Mouse (Mus musculus) embryonic fibroblast, embryonic 13.5 days (primary cell): ENCODE data around the gene Gm20458. TPM values are rescaled to one million over a fixed set of nuclear protein-coding genes. Genes with fewer than 3 reads are reported as not detected.

Source experiments
- H3K27ac ChIP-seq: 2 replicates; pipeline ENCODE4 v1.5.1; 2012; ENCODE audit warnings: low read length, control low read depth, inconsistent platforms; ENCODE audit not compliant: insufficient read depth
- H3K4me1 ChIP-seq: 2 replicates; pipeline ENCODE4 v1.6.1; 2011; ENCODE audit warnings: low read length; ENCODE audit not compliant: control insufficient read depth, insufficient read depth
- H3K4me3 ChIP-seq: 2 replicates; pipeline ENCODE4 v1.5.1; 2011; ENCODE audit warnings: mild to moderate bottlenecking, control low read depth, low read length; ENCODE audit not compliant: insufficient read depth
- CTCF ChIP-seq: IDR thresholded peaks from 2 replicates; pipeline ENCODE4 v1.5.1; 2011; ENCODE audit warnings: mild to moderate bottlenecking, control low read depth, low read length, moderate library complexity, borderline replicate concordance; ENCODE audit not compliant: insufficient read depth
- POLR2A ChIP-seq: IDR thresholded peaks from 2 replicates; pipeline ENCODE4 v1.6.1; 2011; ENCODE audit warnings: low read depth, mild to moderate bottlenecking, control low read depth, low read length, moderate library complexity
- polyA plus RNA-seq: library from polyadenylated mRNA; stranded (reverse); fragments of >200 nt; gene quantifications from 2 replicates; pipeline ENCODE4 v1.2.4, GENCODE M21; 2011; ENCODE audit warnings: low read depth; ENCODE audit not compliant: missing spikeins, insufficient read length

Gm20458 gene
- polyA plus RNA-seq, 1 experiment: 4.1 TPM

GRCm38 (mm10) chr2:164528557-164528956 is 67.8 kb downstream of the Gm20458 start:
- Histone ChIP-seq H3K4me3 (no peak overlapping the region), H3K27ac (no peak overlapping the region), H3K4me1 (no peaks in the 10 kb centered on the region)
- no peak for TF ChIP-seq CTCF

- no peak for TF ChIP-seq POLR2A
- peak; percentile 64; the same call in 1 of the 2 replicates for TF ChIP-seq CTCF
- Histone ChIP-seq H3K4me3 (no peak overlapping the region), H3K27ac (no peak overlapping the region)
Observed at GRCm38 (mm10) chr2:164531169-164531568, 70.4 kb downstream of the Gm20458 start.

GRCm38 (mm10) chr2:164534315-164534714 is 73.5 kb downstream of the Gm20458 start:
- TF ChIP-seq POLR2A: no peak
- TF ChIP-seq CTCF: no peak
- Histone ChIP-seq H3K4me1 (no peaks in the 10 kb centered on the region), H3K27ac (no peak overlapping the region), H3K4me3 (no peak overlapping the region)

More at GRCm38 (mm10) chr2:164531169-164531568, 70.4 kb downstream of the Gm20458 start:
- H3K4me1 ChIP-seq: no peaks in the 10 kb centered on the region

- Histone ChIP-seq H3K4me3 (no peak overlapping the region), H3K4me1 (no peaks in the 10 kb centered on the region), H3K27ac (no peak overlapping the region)
- TF ChIP-seq CTCF: no peak
- no peak for TF ChIP-seq POLR2A
Observed at GRCm38 (mm10) chr2:164537003-164537402, 76.2 kb downstream of the Gm20458 start.

Other genes starting within 250 kb of the Gm20458 start
- gene Wfdc15b, start 239.3 kb upstream of the Gm20458 start, polyA plus RNA-seq: not detected in 2 replicates
- not detected in 2 replicates for gene Svs2, start 222.5 kb upstream of the Gm20458 start, polyA plus RNA-seq
- gene Svs3b, start 204.3 kb upstream of the Gm20458 start, polyA plus RNA-seq: not detected in 2 replicates
- not detected in 2 replicates for gene Svs4, start 182.5 kb upstream of the Gm20458 start, polyA plus RNA-seq
- not detected in 2 replicates for gene Svs3a, start 171.7 kb upstream of the Gm20458 start, polyA plus RNA-seq
- not detected in 2 replicates for gene Svs6, start 144.2 kb upstream of the Gm20458 start, polyA plus RNA-seq
- not detected in 2 replicates for gene Svs5, start 128.2 kb upstream of the Gm20458 start, polyA plus RNA-seq
- gene Slpi, start 71.9 kb upstream of the Gm20458 start, polyA plus RNA-seq: 0.90 TPM in 1 of 2 replicates, not detected in the other
- not detected in 2 replicates for gene Rbpjl, start 57.8 kb upstream of the Gm20458 start, polyA plus RNA-seq
- 0.18 and 3.1 TPM in 2 replicates for gene Matn4, start 55.8 kb upstream of the Gm20458 start, polyA plus RNA-seq
- 242 and 248 TPM in 2 replicates for gene Sdc4, start 17.1 kb upstream of the Gm20458 start, polyA plus RNA-seq
- 23.1 and 23.6 TPM in 2 replicates for gene Sys1, start 4.0 kb upstream of the Gm20458 start, polyA plus RNA-seq
- gene Trp53tg5, start 12.8 kb downstream of the Gm20458 start, polyA plus RNA-seq: not detected in 2 replicates
- gene Dbndd2, start 25.1 kb downstream of the Gm20458 start, polyA plus RNA-seq: 13.8 and 19.0 TPM in 2 replicates
- gene Pigt, start 36.6 kb downstream of the Gm20458 start, polyA plus RNA-seq: 59.6 and 66.3 TPM in 2 replicates
- not detected in 2 replicates for gene Wfdc2, start 101.4 kb downstream of the Gm20458 start, polyA plus RNA-seq
- not detected in 2 replicates for gene Spint3, start 112.5 kb downstream of the Gm20458 start, polyA plus RNA-seq
- gene Wfdc6a, start 124.5 kb downstream of the Gm20458 start, polyA plus RNA-seq: not detected in 2 replicates
- not detected in 2 replicates for gene Eppin, start 132.6 kb downstream of the Gm20458 start, polyA plus RNA-seq
- gene Wfdc6b, start 152.6 kb downstream of the Gm20458 start, polyA plus RNA-seq: not detected in 2 replicates
- not detected in 2 replicates for gene Wfdc8, start 152.7 kb downstream of the Gm20458 start, polyA plus RNA-seq
- not detected in 2 replicates for gene Wfdc16, start 177.8 kb downstream of the Gm20458 start, polyA plus RNA-seq
- not detected in 2 replicates for gene Wfdc10, start 195.1 kb downstream of the Gm20458 start, polyA plus RNA-seq
- not detected in 2 replicates for gene Wfdc9, start 195.6 kb downstream of the Gm20458 start, polyA plus RNA-seq
- not detected in 2 replicates for gene Wfdc11, start 213.1 kb downstream of the Gm20458 start, polyA plus RNA-seq
- gene Wfdc13, start 224.1 kb downstream of the Gm20458 start, polyA plus RNA-seq: not detected in 2 replicates
- gene Spint4, start 237.5 kb downstream of the Gm20458 start, polyA plus RNA-seq: not detected in 2 replicates